Mouse (Mus musculus): Measurements from ENCODE around the gene Btbd19. TPM values are rescaled to one million over a fixed set of nuclear protein-coding genes. Genes with fewer than 3 reads are reported as not detected.
A peak's percentile ranks its signal among the peaks of the same experiment; 100 is the strongest.

Btbd19 gene
- 6.7 and 7.6 TPM in 2 replicates for polyA plus RNA-seq (2015; fragmentation: Nextera tagmentation; extraction: Ambion mirVana)

GRCm38 (mm10) chr4:117125348-117125909 lies at the start of gene Btbd19:
TSS of gene Btbd19 (minus strand) at chr4:117125725.
- no peaks in the 10 kb centered on the region for H3K27me3 ChIP-seq (replicated peaks)
- ATAC-seq (ENCODE audit: insufficient read depth, low FRiP score, low read depth), result peak; percentile 47; the same call in 1 of the 2 replicates
- peak within 1 kb of the TSS; percentile 2; the same call in 1 of the 2 replicates for H3K4me3 ChIP-seq (replicated peaks)
- no peaks in the 10 kb centered on the region for H3K9me3 ChIP-seq
- H3K4me2 ChIP-seq, result peak within 1 kb of the TSS; percentile 31
- peaks cover 24% of the 10 kb centered on the region for H3K4me1 ChIP-seq
- peak within 1 kb of the TSS; percentile 89 for H3K27ac ChIP-seq
- WGBS, result 26% methylated on average over 8 of the region's 8 CpGs
- peaks cover 7% of the 10 kb centered on the region; the same call in 1 of the 2 replicates for H3K36me3 ChIP-seq
- no peak within 1 kb of the TSS for H3K9ac ChIP-seq

DNA sequence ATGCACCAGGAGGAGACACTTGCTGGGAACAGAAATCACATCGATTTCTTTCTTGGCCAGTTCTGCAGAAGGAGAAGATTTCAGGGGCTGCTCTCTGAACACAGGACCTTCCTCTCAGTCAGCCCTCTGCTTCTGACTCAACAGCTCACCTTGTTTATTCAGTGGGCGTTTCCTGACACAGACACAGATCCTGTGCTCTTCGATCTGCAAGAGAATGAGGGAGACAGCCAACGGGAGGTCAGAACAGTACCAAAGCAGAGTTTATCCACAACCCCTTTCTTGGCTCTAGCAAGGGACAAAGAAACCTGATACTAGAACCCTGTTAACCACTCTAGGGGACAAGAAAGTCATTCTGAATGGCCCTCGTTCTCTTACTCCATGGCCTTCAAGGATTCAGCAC lies 44.4 kb upstream of the Btbd19 start:
- peaks cover 49% of the 10 kb centered on the region for H3K36me3 ChIP-seq
- H3K4me1 ChIP-seq, result no peaks in the 10 kb centered on the region
- H3K27ac ChIP-seq, result no peak overlapping the region
- no peak overlapping the region for H3K4me2 ChIP-seq
- no peaks in the 10 kb centered on the region for H3K27me3 ChIP-seq (replicated peaks)
- H3K4me3 ChIP-seq (replicated peaks), result no peak overlapping the region
- ATAC-seq (ENCODE audit: insufficient read depth, low FRiP score, low read depth), result no peak
- no peaks in the 10 kb centered on the region for H3K9me3 ChIP-seq
- H3K9ac ChIP-seq, result no peak overlapping the region
- WGBS, result 78% methylated on average over 5 of the region's 5 CpGs

GRCm38 (mm10) chr4:117161183-117161582 lies 35.7 kb upstream of the Btbd19 start:
- no peak overlapping the region for H3K27ac ChIP-seq

DNA sequence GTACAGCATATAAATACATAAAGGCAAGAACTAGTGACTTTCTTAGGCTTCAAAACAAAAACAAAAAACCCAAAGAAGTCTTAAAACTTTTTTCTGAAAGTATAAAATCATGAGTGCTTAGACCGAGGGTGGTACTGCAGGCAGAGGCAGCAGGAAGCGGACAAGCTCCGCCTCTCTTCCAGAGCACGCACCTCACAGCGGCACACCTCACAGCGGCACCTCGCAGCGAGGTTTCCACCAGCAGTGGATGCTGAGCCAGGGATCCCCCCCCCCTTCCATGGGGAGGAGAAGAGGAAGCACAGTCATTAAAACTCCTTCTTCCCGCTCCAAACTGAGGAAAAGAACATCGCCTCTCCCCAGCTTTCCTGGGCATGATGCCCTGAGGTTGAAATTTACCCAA lies 34.1 kb upstream of the Btbd19 start:
- Histone ChIP-seq H3K4me1 (no peaks in the 10 kb centered on the region), H3K27ac (no peak overlapping the region), H3K4me2 (no peak overlapping the region), H3K27me3 (replicated peaks) (no peaks in the 10 kb centered on the region), H3K9ac (no peak overlapping the region), H3K4me3 (replicated peaks) (no peak overlapping the region), H3K9me3 (no peaks in the 10 kb centered on the region), H3K36me3 (peaks cover 36% of the 10 kb centered on the region)
- ATAC-seq (ENCODE audit: insufficient read depth, low FRiP score, low read depth), result no peak
- WGBS, result 79% methylated on average over 10 of the region's 10 CpGs

More at GRCm38 (mm10) chr4:117161183-117161582, 35.7 kb upstream of the Btbd19 start:
- WGBS, result 74% methylated on average over 4 of the region's 4 CpGs
- H3K27me3 ChIP-seq (replicated peaks), result no peaks in the 10 kb centered on the region
- H3K4me1 ChIP-seq, result no peaks in the 10 kb centered on the region
- H3K4me3 ChIP-seq (replicated peaks), result no peak overlapping the region
- H3K4me2 ChIP-seq, result no peak overlapping the region
- no peak overlapping the region for H3K9ac ChIP-seq
- H3K9me3 ChIP-seq, result no peaks in the 10 kb centered on the region
- ATAC-seq (ENCODE audit: insufficient read depth, low FRiP score, low read depth), result no peak
- H3K36me3 ChIP-seq, result peaks cover 43% of the 10 kb centered on the region

DNA sequence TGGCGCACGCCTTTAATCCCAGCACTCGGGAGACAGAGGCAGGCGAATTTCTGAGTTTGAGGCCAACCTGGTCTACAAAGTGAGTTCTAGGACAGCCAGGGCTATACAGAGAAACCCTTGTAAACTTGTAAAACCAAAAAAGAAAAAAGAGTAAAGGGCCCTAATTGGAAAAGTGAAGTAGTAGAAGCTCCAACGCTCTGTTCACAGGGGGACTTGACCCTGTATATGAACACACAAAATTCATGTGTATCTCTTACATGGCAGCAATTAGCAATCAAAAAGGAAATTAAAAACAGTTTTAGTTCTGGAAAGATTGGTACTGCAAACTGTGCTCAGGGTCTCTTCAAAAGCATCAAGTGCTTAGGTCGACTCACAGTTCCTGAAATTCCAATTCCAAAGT lies 30.8 kb upstream of the Btbd19 start:
- H3K4me1 ChIP-seq, result peaks cover 20% of the 10 kb centered on the region; the same call in 1 of the 2 replicates
- H3K27ac ChIP-seq, result no peak overlapping the region; the same call in 1 of the 2 replicates
- H3K36me3 ChIP-seq, result peaks cover 32% of the 10 kb centered on the region
- H3K4me2 ChIP-seq, result peak overlapping the region; percentile 64
- H3K9me3 ChIP-seq, result no peaks in the 10 kb centered on the region
- ATAC-seq (ENCODE audit: insufficient read depth, low FRiP score, low read depth), result no peak
- WGBS, result 24% methylated on average over 6 of the region's 6 CpGs
- no peaks in the 10 kb centered on the region for H3K27me3 ChIP-seq (replicated peaks)
- H3K4me3 ChIP-seq (replicated peaks), result peak overlapping the region; percentile 93
- no peak overlapping the region for H3K9ac ChIP-seq

DNA sequence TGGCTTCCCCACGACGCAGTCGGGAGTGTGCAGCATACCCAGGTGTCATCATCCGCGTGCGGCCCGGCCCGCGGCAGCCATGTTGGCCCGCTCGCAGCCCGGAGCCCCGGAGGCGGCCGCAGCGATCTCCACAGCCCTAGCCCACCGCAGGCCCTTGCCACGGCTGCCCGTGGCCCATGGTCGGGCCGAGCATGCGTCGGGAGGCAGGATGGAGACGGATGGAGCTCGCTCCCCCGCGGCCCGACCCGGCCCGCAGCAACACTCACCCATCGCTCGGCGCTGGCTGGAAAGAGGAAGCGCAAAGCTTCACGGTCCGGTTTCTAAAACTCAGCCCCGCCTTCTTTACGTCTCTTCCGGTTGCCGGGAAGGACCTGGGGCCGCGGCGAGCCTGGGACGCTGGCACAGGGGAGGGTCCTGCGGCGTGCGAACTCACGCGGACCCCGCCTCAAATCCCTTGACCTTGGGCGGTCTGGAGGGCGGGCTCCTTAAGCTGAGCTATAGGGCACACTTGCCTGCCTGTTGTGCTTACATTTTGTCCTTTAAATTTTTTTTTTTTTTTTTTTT lies 30.3 kb upstream of the Btbd19 start, which contains the start of gene Rps8:
Gene Rps8, minus strand, starts transcription at position 452 of the 564 bp plus-strand sequence.
- H3K36me3 ChIP-seq, result peaks cover 33% of the 10 kb centered on the region
- peaks cover 20% of the 10 kb centered on the region; the same call in 1 of the 2 replicates for H3K4me1 ChIP-seq
- under 1% methylated on average over 52 of the region's 52 CpGs for WGBS
- peak within 1 kb of the TSS; percentile 93 for H3K4me3 ChIP-seq (replicated peaks)
- H3K27ac ChIP-seq, result peak within 1 kb of the TSS; percentile 94
- H3K27me3 ChIP-seq (replicated peaks), result no peaks in the 10 kb centered on the region
- ATAC-seq (ENCODE audit: insufficient read depth, low FRiP score, low read depth), result peak; percentile 85
- H3K4me2 ChIP-seq, result peak within 1 kb of the TSS; percentile 64
- peak within 1 kb of the TSS; percentile 100 for H3K9ac ChIP-seq
- no peaks in the 10 kb centered on the region for H3K9me3 ChIP-seq

GRCm38 (mm10) chr4:117155020-117155791 lies 29.7 kb upstream of the Btbd19 start:
- no peaks in the 10 kb centered on the region for H3K27me3 ChIP-seq (replicated peaks)
- peaks cover 33% of the 10 kb centered on the region for H3K36me3 ChIP-seq
- no peaks in the 10 kb centered on the region for H3K9me3 ChIP-seq
- H3K4me2 ChIP-seq, result peak overlapping the region; percentile 64
- peak overlapping the region; percentile 93 for H3K4me3 ChIP-seq (replicated peaks)
- H3K9ac ChIP-seq, result peak overlapping the region; percentile 100
- H3K4me1 ChIP-seq, result peaks cover 22% of the 10 kb centered on the region; the same call in 1 of the 2 replicates
- WGBS, result under 1% methylated on average over 44 of the region's 44 CpGs
- H3K27ac ChIP-seq, result peak overlapping the region; percentile 94
- no peak for ATAC-seq (ENCODE audit: insufficient read depth, low FRiP score, low read depth)

GRCm38 (mm10) chr4:117152714-117153113 lies 27.2 kb upstream of the Btbd19 start:
- H3K27ac ChIP-seq, result no peak overlapping the region
- H3K9me3 ChIP-seq, result no peaks in the 10 kb centered on the region
- no peak overlapping the region for H3K4me3 ChIP-seq (replicated peaks)
- no peaks in the 10 kb centered on the region for H3K27me3 ChIP-seq (replicated peaks)
- H3K36me3 ChIP-seq, result peaks cover 34% of the 10 kb centered on the region
- ATAC-seq (ENCODE audit: insufficient read depth, low FRiP score, low read depth), result no peak
- no peak overlapping the region for H3K9ac ChIP-seq
- H3K4me1 ChIP-seq, result peaks cover 22% of the 10 kb centered on the region; the same call in 1 of the 2 replicates
- H3K4me2 ChIP-seq, result peak overlapping the region; percentile 64; the same call in 1 of the 2 replicates
- WGBS, result 58% methylated on average over 5 of the region's 5 CpGs

- no peak overlapping the region for H3K4me2 ChIP-seq
- no peaks in the 10 kb centered on the region for H3K27me3 ChIP-seq (replicated peaks)
- ATAC-seq (ENCODE audit: insufficient read depth, low FRiP score, low read depth), result no peak
- no peak overlapping the region for H3K27ac ChIP-seq
- H3K4me1 ChIP-seq, result peaks cover 22% of the 10 kb centered on the region; the same call in 1 of the 2 replicates
- H3K9ac ChIP-seq, result no peak overlapping the region
- no peak overlapping the region for H3K4me3 ChIP-seq (replicated peaks)
- WGBS, result 41% methylated on average over 1 of the region's 1 CpGs
- H3K36me3 ChIP-seq, result peaks cover 34% of the 10 kb centered on the region
- H3K9me3 ChIP-seq, result no peaks in the 10 kb centered on the region
These were observed 25.9 kb upstream of the Btbd19 start for GRCm38 (mm10) chr4:117151416-117151815.

DNA sequence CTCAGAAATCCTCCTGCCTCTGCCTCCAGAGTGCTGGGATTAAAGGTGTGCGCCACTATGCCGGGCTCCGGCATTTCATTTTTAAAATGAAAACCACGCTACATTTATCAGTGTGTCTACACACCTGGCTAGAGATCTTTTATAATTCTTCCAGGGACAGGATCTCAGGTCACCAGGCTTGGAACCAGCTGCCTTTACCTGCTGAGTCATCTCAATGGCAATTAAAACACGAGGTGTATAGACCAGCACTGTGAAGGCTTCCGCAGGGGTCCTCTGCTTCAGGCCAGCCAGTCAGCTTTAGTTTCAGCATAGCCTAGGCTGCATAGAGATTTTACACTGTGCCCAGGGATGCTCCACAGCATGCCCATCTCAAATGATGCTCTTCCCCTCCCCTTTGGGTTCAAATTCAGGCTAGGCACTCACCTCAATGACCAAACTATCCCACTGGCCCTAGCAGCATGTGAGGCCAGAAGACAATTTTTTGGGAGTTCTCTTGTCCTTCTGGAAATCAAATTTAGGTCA lies 24.7 kb upstream of the Btbd19 start:
- Histone ChIP-seq H3K9ac (no peak overlapping the region), H3K36me3 (peaks cover 34% of the 10 kb centered on the region), H3K9me3 (no peaks in the 10 kb centered on the region), H3K27me3 (replicated peaks) (no peaks in the 10 kb centered on the region), H3K4me1 (peaks cover 22% of the 10 kb centered on the region; the same call in 1 of the 2 replicates), H3K4me2 (no peak overlapping the region), H3K27ac (0 out of 2 replicates have a peak overlapping the region, but pooled peaks have one; percentile 12), H3K4me3 (replicated peaks) (no peak overlapping the region)
- whole genome bisulfite sequencing, result 89% methylated on average over 6 of the region's 6 CpGs
- no peak for ATAC-seq (ENCODE audit: insufficient read depth, low FRiP score, low read depth)

DNA sequence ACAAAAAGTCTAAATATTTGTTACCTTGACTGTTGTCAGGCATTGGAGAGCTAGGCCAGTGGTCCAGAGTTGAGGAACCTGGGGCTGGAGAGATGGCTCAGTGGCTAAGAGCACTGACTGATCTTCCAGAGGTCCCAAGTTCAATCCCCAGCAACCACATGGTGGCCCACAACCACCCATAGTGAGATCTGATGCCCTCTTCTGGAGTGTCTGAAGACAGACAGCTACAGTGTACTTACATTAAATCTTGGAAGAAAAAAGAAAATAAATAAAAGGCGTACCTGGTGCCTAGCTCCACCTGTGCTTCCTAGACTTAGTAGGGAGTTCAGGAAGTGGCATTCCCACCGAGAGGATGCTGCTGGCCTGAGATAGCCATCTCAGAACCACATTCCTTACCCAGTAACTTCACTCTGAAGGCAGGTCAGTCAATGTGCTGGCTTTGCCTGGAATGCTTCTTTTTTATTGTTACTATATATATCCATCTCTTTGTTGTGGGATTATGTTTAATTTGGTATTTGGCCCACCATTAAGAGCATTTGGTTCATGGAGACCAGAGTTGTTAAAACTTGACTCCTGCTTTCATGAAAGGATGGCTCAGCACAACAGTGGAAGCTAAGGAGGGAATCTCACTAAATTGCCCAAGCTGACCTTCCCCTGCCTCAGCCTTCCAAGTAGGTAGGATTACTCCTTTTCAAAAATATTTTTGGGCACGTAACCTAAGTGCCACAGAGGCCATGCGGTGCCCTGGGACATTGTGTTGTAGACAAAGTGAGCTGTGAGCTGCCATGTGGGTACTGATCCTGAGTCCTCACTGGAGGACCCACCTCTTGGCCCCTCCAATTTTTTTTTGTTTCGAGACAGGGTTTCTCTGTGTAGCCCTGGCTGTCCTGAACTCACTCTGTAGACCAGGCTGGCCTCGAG lies 24.0 kb upstream of the Btbd19 start:
- Histone ChIP-seq H3K9me3 (no peaks in the 10 kb centered on the region), H3K4me3 (replicated peaks) (no peak overlapping the region), H3K27me3 (replicated peaks) (no peaks in the 10 kb centered on the region), H3K4me2 (no peak overlapping the region), H3K4me1 (peaks cover 22% of the 10 kb centered on the region; the same call in 1 of the 2 replicates), H3K36me3 (peaks cover 34% of the 10 kb centered on the region), H3K9ac (no peak overlapping the region), H3K27ac (0 out of 2 replicates have a peak overlapping the region, but pooled peaks have one; percentile 12)
- 65% methylated on average over 6 of the region's 6 CpGs for WGBS
- no peak for ATAC-seq (ENCODE audit: insufficient read depth, low FRiP score, low read depth)
